Mouse (Mus musculus): ENCODE data around the gene Ptpn13. TPM values are rescaled to one million over a fixed set of nuclear protein-coding genes. Genes with fewer than 3 reads are reported as not detected.

The Ptpn13 gene
- polyA plus RNA-seq, 1 experiment from 2014 or later: 14.9 TPM

DNA sequence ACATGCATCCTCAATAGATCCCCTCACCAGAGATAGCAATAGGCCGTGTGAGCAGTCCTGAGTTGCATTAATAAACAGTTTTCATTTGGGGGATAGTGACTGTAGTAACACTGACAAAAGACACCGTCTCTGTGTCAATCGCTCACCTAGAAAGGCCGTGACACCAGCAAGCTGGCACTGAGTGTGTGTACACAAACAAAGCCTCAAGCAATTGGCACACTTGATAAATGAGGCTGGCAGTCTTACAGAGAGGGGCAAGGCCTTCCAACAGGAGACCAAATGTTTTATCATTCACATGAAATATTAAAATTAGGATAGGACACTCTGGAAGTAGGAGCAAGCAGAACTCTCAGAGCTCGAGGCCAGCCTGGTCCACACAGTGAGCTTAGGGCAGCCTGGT, 197.3 kb downstream of the Ptpn13 start:
- no peak for ATAC-seq (ENCODE audit: low read depth)
- Histone ChIP-seq H3K36me3 (ENCODE audit: control insufficient read depth, insufficient read depth, low read length) (no peaks in the 10 kb centered on the region), H3K9ac (ENCODE audit: low read length) (no peak overlapping the region), H3K9me3 (ENCODE audit: control insufficient read depth, low read length) (no peaks in the 10 kb centered on the region), H3K4me2 (ENCODE audit: low read depth, low read length) (no peak overlapping the region), H3K27ac (ENCODE audit: low read length) (peak overlapping the region; percentile 70), H3K4me3 (ENCODE audit: low read length) (no peak overlapping the region), H3K4me1 (replicated peaks; ENCODE audit: control insufficient read depth, insufficient read depth, low read length) (peaks cover 35% of the 10 kb centered on the region), H3K27me3 (ENCODE audit: control insufficient read depth, insufficient read depth, low read depth, low read length) (no peaks in the 10 kb centered on the region)
- 55% methylated on average over 5 of the region's 5 CpGs for WGBS

- Histone ChIP-seq H3K4me3 (ENCODE audit: low read length) (no peak overlapping the region), H3K9me3 (ENCODE audit: control insufficient read depth, low read length) (no peaks in the 10 kb centered on the region), H3K4me1 (replicated peaks; ENCODE audit: control insufficient read depth, insufficient read depth, low read length) (peaks cover 41% of the 10 kb centered on the region), H3K36me3 (ENCODE audit: control insufficient read depth, insufficient read depth, low read length) (no peaks in the 10 kb centered on the region), H3K9ac (ENCODE audit: low read length) (no peak overlapping the region), H3K4me2 (ENCODE audit: low read depth, low read length) (no peak overlapping the region), H3K27ac (ENCODE audit: low read length) (no peak overlapping the region), H3K27me3 (ENCODE audit: control insufficient read depth, insufficient read depth, low read depth, low read length) (no peaks in the 10 kb centered on the region)
- ATAC-seq (ENCODE audit: low read depth): no peak
- WGBS: 78% methylated on average over 5 of the region's 5 CpGs
Measured at GRCm38 (mm10) chr5:103624831-103625230, 199.8 kb downstream of the Ptpn13 start.

DNA sequence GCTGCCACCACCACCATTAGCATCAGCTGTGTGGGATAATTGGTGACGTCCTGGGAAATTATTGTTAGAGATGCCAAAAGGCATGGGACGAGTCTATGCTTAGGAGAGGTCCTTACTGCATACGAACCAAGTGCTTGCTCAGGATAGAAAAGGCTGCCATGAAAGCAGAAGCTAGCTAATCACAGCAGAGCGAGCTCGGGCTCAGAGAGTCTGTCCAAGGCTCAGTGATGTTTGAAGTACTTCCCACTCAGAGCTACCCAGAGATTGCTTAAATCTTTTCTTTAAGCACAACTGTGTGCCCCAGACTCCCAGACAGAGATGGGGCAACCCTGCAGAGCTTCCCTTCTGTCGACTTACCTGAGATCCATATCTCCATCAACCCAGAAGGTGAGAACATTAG, 203.5 kb downstream of the Ptpn13 start:
- H3K9me3 ChIP-seq (ENCODE audit: control insufficient read depth, low read length): no peaks in the 10 kb centered on the region
- peaks cover 24% of the 10 kb centered on the region for H3K4me1 ChIP-seq (replicated peaks; ENCODE audit: control insufficient read depth, insufficient read depth, low read length)
- WGBS: 73% methylated on average over 6 of the region's 6 CpGs
- H3K9ac ChIP-seq (ENCODE audit: low read length): no peak overlapping the region; the same call in 1 of the 2 replicates
- H3K36me3 ChIP-seq (ENCODE audit: control insufficient read depth, insufficient read depth, low read length): no peaks in the 10 kb centered on the region
- no peaks in the 10 kb centered on the region for H3K27me3 ChIP-seq (ENCODE audit: control insufficient read depth, insufficient read depth, low read depth, low read length)
- H3K4me2 ChIP-seq (ENCODE audit: low read depth, low read length): peak overlapping the region; percentile 16
- ATAC-seq (ENCODE audit: low read depth): no peak
- H3K27ac ChIP-seq (ENCODE audit: low read length): peak overlapping the region; percentile 85
- no peak overlapping the region; the same call in 1 of the 2 replicates for H3K4me3 ChIP-seq (ENCODE audit: low read length)

GRCm38 (mm10) chr5:103629111-103629764, 204.2 kb downstream of the Ptpn13 start, which contains the start of gene Slc10a6:
Slc10a6 (minus strand) TSS chr5:103629403.
- Histone ChIP-seq H3K4me3 (ENCODE audit: low read length) (no peak within 1 kb of the TSS; the same call in 1 of the 2 replicates), H3K9me3 (ENCODE audit: control insufficient read depth, low read length) (no peaks in the 10 kb centered on the region), H3K4me1 (replicated peaks; ENCODE audit: control insufficient read depth, insufficient read depth, low read length) (peaks cover 19% of the 10 kb centered on the region), H3K27ac (ENCODE audit: low read length) (peak within 1 kb of the TSS; percentile 87), H3K9ac (ENCODE audit: low read length) (no peak within 1 kb of the TSS; the same call in 1 of the 2 replicates), H3K27me3 (ENCODE audit: control insufficient read depth, insufficient read depth, low read depth, low read length) (no peaks in the 10 kb centered on the region), H3K4me2 (ENCODE audit: low read depth, low read length) (peak within 1 kb of the TSS; percentile 26), H3K36me3 (ENCODE audit: control insufficient read depth, insufficient read depth, low read length) (no peaks in the 10 kb centered on the region)
- ATAC-seq (ENCODE audit: low read depth): peak; percentile 96
- WGBS: 46% methylated on average over 17 of the region's 17 CpGs

- H3K27me3 ChIP-seq (ENCODE audit: control insufficient read depth, insufficient read depth, low read depth, low read length): no peaks in the 10 kb centered on the region
- peak overlapping the region; percentile 26; the same call in 1 of the 2 replicates for H3K4me2 ChIP-seq (ENCODE audit: low read depth, low read length)
- no peaks in the 10 kb centered on the region for H3K9me3 ChIP-seq (ENCODE audit: control insufficient read depth, low read length)
- 51% methylated on average over 9 of the region's 9 CpGs for WGBS
- peak; percentile 56 for ATAC-seq (ENCODE audit: low read depth)
- H3K27ac ChIP-seq (ENCODE audit: low read length): peak overlapping the region; percentile 87
- no peak overlapping the region for H3K4me3 ChIP-seq (ENCODE audit: low read length)
- H3K36me3 ChIP-seq (ENCODE audit: control insufficient read depth, insufficient read depth, low read length): no peaks in the 10 kb centered on the region
- peaks cover 19% of the 10 kb centered on the region for H3K4me1 ChIP-seq (replicated peaks; ENCODE audit: control insufficient read depth, insufficient read depth, low read length)
- H3K9ac ChIP-seq (ENCODE audit: low read length): no peak overlapping the region
Measured at GRCm38 (mm10) chr5:103629854-103630580, 205.0 kb downstream of the Ptpn13 start.

DNA sequence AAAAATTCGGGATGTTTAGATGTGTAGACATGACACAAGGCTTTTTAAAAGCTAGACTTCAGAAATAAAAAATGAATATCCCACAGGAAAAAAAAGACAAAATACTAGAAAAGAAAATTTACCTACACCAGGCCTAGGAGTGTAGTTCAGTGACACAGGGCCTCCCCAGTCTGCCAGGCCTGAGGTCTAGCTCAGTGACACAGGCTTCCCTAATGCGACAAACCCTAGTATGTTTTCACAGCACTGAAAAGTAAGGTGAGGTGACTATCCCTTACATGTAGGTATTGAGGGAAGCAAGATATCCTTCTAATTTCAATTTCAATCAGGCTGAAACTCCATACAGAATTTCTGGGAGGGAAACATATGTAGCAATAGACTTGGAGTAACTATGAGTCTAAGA, 212.2 kb downstream of the Ptpn13 start:
- H3K4me1 ChIP-seq (replicated peaks; ENCODE audit: control insufficient read depth, insufficient read depth, low read length): no peaks in the 10 kb centered on the region
- no peak for ATAC-seq (ENCODE audit: low read depth)
- no peaks in the 10 kb centered on the region for H3K27me3 ChIP-seq (ENCODE audit: control insufficient read depth, insufficient read depth, low read depth, low read length)
- no peak overlapping the region for H3K9ac ChIP-seq (ENCODE audit: low read length)
- no peak overlapping the region for H3K4me2 ChIP-seq (ENCODE audit: low read depth, low read length)
- WGBS: 66% methylated on average over 2 of the region's 2 CpGs
- H3K9me3 ChIP-seq (ENCODE audit: control insufficient read depth, low read length): no peaks in the 10 kb centered on the region
- H3K36me3 ChIP-seq (ENCODE audit: control insufficient read depth, insufficient read depth, low read length): no peaks in the 10 kb centered on the region
- H3K4me3 ChIP-seq (ENCODE audit: low read length): no peak overlapping the region
- no peak overlapping the region for H3K27ac ChIP-seq (ENCODE audit: low read length)

DNA sequence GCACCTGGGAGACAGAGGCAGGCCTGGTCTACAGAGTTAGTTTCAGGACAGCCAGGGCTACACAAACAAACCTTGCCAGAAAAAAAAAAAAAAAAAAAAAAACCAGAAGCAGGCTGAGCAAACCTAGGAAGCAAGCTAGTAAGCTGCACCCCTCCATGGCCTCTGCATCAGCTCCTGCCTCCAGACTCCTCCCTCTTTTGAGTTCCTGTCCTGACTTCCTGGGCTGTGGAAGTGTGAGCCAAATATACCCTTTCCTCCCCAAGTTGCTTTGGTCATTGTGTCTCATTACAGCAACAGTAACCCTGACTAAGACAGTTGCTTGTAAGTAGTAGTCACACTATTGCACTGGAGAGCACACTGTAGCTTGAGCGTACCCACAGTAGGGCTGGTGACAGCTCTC, 219.2 kb downstream of the Ptpn13 start:
- no peak overlapping the region for H3K4me2 ChIP-seq (ENCODE audit: low read depth, low read length)
- no peak overlapping the region for H3K4me3 ChIP-seq (ENCODE audit: low read length)
- 86% methylated on average over 1 of the region's 1 CpGs for WGBS
- no peak overlapping the region for H3K27ac ChIP-seq (ENCODE audit: low read length)
- no peaks in the 10 kb centered on the region for H3K27me3 ChIP-seq (ENCODE audit: control insufficient read depth, insufficient read depth, low read depth, low read length)
- H3K4me1 ChIP-seq (replicated peaks; ENCODE audit: control insufficient read depth, insufficient read depth, low read length): peaks cover 7% of the 10 kb centered on the region
- H3K9ac ChIP-seq (ENCODE audit: low read length): no peak overlapping the region
- ATAC-seq (ENCODE audit: low read depth): peak; percentile 59; the same call in 1 of the 2 replicates
- no peaks in the 10 kb centered on the region for H3K36me3 ChIP-seq (ENCODE audit: control insufficient read depth, insufficient read depth, low read length)
- H3K9me3 ChIP-seq (ENCODE audit: control insufficient read depth, low read length): no peaks in the 10 kb centered on the region

- no peak overlapping the region for H3K9ac ChIP-seq (ENCODE audit: low read length)
- no peak for ATAC-seq (ENCODE audit: low read depth)
- H3K36me3 ChIP-seq (ENCODE audit: control insufficient read depth, insufficient read depth, low read length): no peaks in the 10 kb centered on the region
- no peak overlapping the region for H3K4me2 ChIP-seq (ENCODE audit: low read depth, low read length)
- H3K27ac ChIP-seq (ENCODE audit: low read length): no peak overlapping the region
- H3K27me3 ChIP-seq (ENCODE audit: control insufficient read depth, insufficient read depth, low read depth, low read length): no peaks in the 10 kb centered on the region
- H3K9me3 ChIP-seq (ENCODE audit: control insufficient read depth, low read length): no peaks in the 10 kb centered on the region
- H3K4me3 ChIP-seq (ENCODE audit: low read length): no peak overlapping the region
- peaks cover 7% of the 10 kb centered on the region for H3K4me1 ChIP-seq (replicated peaks; ENCODE audit: control insufficient read depth, insufficient read depth, low read length)
- WGBS: 73% methylated on average over 3 of the region's 3 CpGs
Measured at GRCm38 (mm10) chr5:103647320-103647719, 222.3 kb downstream of the Ptpn13 start.
